Mouse (Mus musculus) brain, embryonic 18.5 days (tissue): ENCODE measurements at regions not wholly inside any gene's neighbourhood (a gene's known extent, or its start where the extent isn't known, plus 50 kb on each side); places are given as distances from the start of the nearest gene placed in this dataset.
"Not testable (repeated sequence)": the region's sequence is repeated elsewhere in the genome, so short reads cannot be mapped to it uniquely, and the experiment has no call there.

Experiments used
- DNase-seq: peaks from one replicate; pipeline ENCODE4 v3.0.0-alpha.2; 2012; ENCODE audit warnings: low read depth, low spot score

- no peak for DNase-seq
These were observed 203.7 kb upstream of the P2ry1 start for GRCm38 (mm10) chr3:60798862-60799261.

DNA sequence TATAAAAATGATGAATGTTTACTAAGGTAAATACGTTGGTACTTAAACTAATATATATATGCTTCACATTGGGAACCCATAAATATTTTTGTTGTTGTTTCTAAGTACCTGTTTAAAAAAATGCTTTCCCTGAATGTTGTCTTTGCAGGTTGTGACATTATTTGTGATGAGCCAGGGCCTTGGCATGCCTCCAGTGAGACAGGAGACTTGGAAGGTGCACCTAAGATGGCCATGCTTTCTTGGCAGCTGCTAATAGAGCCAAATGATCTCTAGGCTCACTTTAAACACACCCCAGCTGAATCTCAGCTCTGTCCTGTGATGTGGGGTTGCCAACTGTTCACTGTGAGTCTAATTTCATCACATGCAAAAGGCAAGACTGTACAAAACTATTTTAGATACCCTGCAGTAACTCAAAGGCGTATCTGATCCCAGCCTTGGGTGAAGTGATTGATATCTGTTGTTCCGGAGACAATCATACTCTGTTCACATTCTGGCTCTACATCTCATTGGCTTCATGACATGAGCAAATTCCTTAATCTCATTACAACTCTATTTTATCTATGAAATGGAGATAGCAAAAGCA lies 197.8 kb upstream of the P2ry1 start:
- DNase-seq, result no peak

- no peak for DNase-seq
These were observed 190.7 kb upstream of the P2ry1 start for GRCm38 (mm10) chr3:60811924-60812323.

DNA sequence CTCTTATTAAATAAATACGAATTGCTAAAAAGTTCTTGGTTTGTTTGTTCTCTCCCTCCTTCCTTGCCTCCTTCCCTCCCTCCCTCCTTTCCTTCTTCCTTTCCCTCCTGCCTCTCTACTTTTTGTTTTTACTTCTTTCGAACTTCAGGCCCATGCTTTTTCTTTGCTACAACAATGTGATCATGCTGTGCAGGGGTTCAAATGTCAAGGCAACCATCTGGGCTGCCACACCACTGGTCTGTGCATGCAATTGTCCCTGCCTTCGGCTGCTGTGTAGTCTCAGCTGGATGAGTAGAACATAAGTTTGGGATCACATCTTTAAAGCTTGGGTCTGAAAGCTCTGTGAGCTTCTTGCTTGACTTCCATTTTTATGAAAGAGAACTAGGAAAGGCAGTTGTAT lies 189.1 kb upstream of the P2ry1 start:
- no peak for DNase-seq

DNA sequence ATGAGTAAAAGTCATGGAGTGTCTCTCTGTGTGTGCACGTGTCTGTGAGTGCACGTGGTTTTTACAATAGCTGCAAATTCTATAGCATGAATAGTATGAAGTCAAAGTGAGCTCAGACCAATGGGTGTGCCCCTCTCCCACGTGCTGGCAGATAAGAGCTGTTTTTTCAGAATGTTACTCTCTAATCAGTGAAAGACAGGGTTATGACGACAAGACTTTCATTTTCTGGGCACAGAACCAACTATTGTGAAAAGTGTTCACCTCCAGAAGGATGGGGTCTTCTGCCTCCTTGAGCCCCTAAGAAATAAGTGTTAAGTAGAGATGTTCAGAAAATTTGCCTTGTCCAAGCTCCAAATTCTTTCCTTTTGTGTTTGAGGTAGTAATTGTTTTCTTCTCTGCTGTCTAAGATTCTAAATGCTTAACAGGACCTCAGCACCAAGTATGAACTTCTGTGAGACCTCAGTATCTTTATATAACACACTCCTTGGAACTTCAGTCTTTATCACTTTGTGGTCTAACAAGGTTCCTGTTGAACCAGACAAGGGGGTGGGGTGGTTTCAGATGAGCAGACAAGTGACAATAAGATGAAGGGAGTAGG lies 182.8 kb upstream of the P2ry1 start:
- no peak for DNase-seq

DNA sequence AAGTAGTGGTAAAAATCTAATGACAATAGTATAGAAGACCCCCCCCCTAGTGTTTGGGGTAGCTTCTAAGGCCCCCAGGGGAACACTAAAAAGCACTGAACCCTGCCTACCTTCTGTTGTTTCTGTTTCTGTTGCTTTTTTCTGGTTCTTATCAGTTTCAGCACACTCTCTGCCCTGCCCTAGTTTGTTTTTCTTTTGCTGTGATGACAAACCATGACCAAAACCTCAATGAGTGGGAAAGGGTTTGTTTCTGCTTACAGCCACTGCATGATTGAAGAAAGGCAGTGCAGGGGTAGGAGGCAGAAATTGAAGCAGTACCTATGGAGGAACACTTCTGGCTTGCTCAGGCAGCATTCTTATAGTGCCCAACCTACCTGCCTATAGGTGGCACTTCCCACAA lies 181.1 kb upstream of the P2ry1 start:
- no peak for DNase-seq

- DNase-seq, result no peak
These were observed 175.8 kb upstream of the P2ry1 start for GRCm38 (mm10) chr3:60826759-60827158.

DNA sequence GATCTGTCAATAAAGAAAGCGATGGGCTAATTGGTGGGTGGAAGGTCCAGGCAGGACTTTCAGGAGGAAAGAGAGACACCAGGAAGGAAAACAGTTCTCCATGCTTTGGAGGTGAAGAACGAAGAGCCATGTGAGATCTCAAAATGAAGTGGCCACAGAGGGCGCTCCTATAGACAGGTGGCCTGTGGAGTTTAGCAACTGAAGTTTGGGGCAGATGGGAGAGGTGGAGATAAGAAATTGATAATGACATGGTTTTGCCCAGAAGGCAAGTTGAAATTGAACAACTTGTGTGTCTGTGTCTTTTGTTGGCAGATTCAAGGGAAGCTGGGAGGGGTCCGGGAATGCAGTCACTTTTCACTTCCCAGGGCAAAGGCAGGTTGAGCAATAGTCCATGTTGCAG lies 170.2 kb upstream of the P2ry1 start:
- no peak for DNase-seq

DNA sequence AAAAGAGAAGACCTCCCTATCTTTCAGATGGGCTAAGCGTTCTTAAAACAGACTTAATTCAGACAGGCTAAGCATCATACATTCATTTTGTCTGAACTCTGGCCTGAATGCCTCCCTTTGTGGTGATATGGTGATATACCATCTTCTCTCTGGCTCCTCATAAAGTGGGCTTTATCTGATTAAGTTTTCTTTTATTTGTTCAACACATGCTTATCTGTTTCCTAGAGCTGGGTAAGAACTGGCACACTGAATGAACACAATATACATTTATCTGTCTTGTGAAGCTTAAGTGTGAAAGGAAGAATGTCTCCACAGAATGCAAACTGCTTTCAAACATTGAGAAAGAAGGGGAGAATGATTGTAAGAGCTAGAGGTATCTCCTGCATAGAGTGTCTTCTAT lies 160.7 kb upstream of the P2ry1 start:
- no peak for DNase-seq

- DNase-seq, result no peak
These were observed 157.3 kb upstream of the P2ry1 start for GRCm38 (mm10) chr3:60845293-60845692.

GRCm38 (mm10) chr3:60848437-60848836 lies 154.2 kb upstream of the P2ry1 start:
- no peak for DNase-seq

DNA sequence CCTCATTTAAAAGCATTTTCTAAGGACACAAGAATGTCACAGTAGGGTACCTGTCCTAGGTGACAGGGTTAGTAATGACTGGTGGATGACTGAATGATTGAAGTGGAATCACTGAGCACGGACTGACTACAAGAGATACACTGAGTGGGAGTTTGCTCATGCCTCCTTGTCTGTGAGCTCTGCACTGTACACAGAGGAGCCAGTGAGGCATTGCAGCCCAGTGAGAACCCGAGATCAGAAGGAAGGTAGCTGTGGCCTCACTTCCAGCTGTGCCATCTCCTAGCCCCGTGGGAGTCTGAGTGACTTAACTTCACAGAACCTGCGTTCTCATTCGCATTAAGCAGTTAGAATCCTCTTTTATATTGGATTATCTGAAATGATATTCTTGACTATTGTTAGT lies 148.8 kb upstream of the P2ry1 start:
- DNase-seq, result no peak

- no peak for DNase-seq
These were observed 146.9 kb upstream of the P2ry1 start for GRCm38 (mm10) chr3:60855734-60856133.

GRCm38 (mm10) chr3:60858474-60859118 lies 144.0 kb upstream of the P2ry1 start:
- no peak for DNase-seq

DNA sequence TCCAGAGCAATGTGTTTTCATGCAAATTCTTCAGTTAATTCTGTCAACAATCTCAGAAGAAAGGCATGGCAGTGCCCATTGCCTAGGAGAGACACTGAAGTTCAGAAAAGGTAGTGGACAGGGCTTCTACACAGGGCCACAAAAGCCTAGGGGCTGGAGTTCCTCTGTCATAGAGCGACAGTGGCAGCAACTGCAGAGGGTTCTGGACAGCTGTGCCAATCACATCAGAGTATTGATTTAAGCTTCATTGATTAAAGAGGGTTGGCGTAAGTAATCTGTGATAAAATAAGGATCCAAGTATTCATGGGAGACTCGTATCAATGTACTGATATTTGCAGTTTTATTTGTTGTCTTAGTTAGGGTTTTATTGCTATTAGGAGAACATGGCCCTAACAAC lies 143.5 kb upstream of the P2ry1 start:
- no peak for DNase-seq

DNA sequence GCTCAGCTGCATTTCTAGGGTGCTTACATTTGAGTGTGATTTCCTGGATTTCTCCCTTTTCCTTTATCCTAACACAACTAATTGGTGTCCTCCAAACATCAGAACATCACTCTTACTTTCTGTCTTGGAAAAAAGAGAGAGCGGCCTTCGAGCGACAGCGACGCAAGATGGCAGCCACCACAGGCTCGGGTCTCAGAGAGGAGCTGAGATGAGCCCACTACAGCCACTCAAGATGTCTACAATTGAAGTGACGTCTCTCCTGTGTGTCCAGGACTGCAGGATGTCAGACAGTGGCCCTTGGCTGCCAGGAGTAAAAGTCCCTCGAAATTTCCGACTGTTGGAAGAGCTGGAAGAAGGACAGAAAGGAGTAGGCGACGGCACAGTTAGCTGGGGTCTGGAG lies 125.7 kb upstream of the P2ry1 start:
- not testable (repeated sequence) for DNase-seq

DNA sequence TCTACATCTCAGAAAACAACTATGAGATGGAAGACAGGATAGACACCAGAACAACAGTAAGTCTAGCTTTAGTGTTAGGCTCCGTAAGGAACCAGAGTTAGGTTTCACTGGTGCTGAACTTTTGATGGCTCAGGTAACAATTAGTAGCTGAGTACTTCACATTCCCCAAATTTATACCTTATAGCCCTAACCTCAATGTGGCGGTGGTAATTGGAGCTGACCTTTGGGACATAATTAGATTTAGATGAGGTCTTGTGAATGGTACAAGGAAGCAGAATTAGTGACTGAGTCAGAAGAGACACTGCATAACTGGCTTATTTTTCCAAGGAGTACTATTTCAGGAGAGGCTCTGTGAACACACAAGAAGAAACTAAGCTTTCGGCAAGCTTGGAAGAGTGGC lies 123.7 kb upstream of the P2ry1 start:
- DNase-seq, result no peak

DNA sequence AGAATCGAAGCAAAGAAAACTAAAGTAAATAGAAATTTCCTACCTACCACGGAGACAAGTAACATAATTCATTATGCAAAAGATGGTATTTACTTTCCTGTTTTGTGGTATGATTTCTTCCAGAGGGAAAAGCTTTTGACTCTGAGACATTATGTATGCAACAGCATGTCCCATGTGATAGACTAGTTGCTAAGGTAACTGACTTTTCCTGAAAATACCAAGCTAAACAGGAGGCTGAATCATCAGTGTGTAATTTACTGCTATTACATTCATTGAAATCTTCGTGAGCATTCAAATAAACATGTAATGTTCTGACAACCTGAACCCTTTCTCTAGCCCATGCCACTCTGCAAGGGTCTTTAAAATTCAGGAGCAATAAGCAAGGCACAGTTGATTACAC lies 118.6 kb upstream of the P2ry1 start:
- DNase-seq, result peak; percentile 20

GRCm38 (mm10) chr3:60889191-60889861 lies 113.3 kb upstream of the P2ry1 start:
- DNase-seq, result no peak

- DNase-seq, result no peak
These were observed 104.8 kb upstream of the P2ry1 start for GRCm38 (mm10) chr3:60897628-60898269.

- DNase-seq, result no peak
These were observed 103.9 kb upstream of the P2ry1 start for GRCm38 (mm10) chr3:60898720-60899119.

GRCm38 (mm10) chr3:60901571-60901970 lies 101.0 kb upstream of the P2ry1 start:
- DNase-seq, result no peak
